Mouse (Mus musculus) myocyte (in vitro differentiated cells): ENCODE measurements around the gene Tent4a.

Experiments
- CEBPB ChIP-seq: IDR thresholded peaks from 2 replicates; pipeline ENCODE4 v1.6.1; 2011; ENCODE audit warnings: mild to moderate bottlenecking, moderate library complexity; ENCODE audit not compliant: poor library complexity, insufficient read depth, severe bottlenecking
- E2F4 ChIP-seq: IDR thresholded peaks from one replicate; pipeline ENCODE4 v1.6.1; 2011; ENCODE audit warnings: mild to moderate bottlenecking, control low read depth, moderate library complexity; ENCODE audit not compliant: insufficient read depth
- MAX ChIP-seq: IDR thresholded peaks from one replicate; pipeline ENCODE4 v1.6.1; 2011; ENCODE audit warnings: low read depth, mild to moderate bottlenecking, control low read depth
- MYOD1 ChIP-seq, 3 experiments: IDR thresholded peaks; one replicate each; pipeline ENCODE4 v1.6.1; 2011; ENCODE audit warnings: control low read depth in 2 of 3, low read depth in 2 of 3, mild to moderate bottlenecking in 2 of 3, moderate library complexity in 1 of 3; ENCODE audit not compliant: insufficient read length in 2 of 3, control insufficient read depth in 1 of 3
- MYOG ChIP-seq, 3 experiments: IDR thresholded peaks; one replicate each; pipeline ENCODE4 v1.6.1; 2011; ENCODE audit warnings: control low read depth in 2 of 3, low read depth in 2 of 3, mild to moderate bottlenecking in 2 of 3; ENCODE audit not compliant: insufficient read length in 2 of 3, control insufficient read depth in 1 of 3, insufficient read depth in 1 of 3
- POLR2A ChIP-seq: IDR thresholded peaks from one replicate; pipeline ENCODE4 v1.6.1; 2011; ENCODE audit warnings: low read depth, mild to moderate bottlenecking, control low read depth, moderate library complexity; ENCODE audit not compliant: insufficient read length
- REST ChIP-seq: IDR thresholded peaks from one replicate; pipeline ENCODE4 v1.6.1; 2011; ENCODE audit warnings: mild to moderate bottlenecking, control low read depth, moderate library complexity; ENCODE audit not compliant: insufficient read depth, insufficient read length
- SRF ChIP-seq: IDR thresholded peaks from one replicate; pipeline ENCODE4 v1.6.1; 2011; ENCODE audit warnings: low read depth; ENCODE audit not compliant: control insufficient read depth, insufficient read length
- TCF12 ChIP-seq: IDR thresholded peaks from one replicate; pipeline ENCODE4 v1.6.1; 2011; ENCODE audit warnings: mild to moderate bottlenecking, control low read depth; ENCODE audit not compliant: poor library complexity, insufficient read depth, severe bottlenecking
- USF1 ChIP-seq: IDR thresholded peaks from one replicate; pipeline ENCODE4 v1.6.1; 2011; ENCODE audit warnings: low read depth, mild to moderate bottlenecking, control low read depth, moderate library complexity

DNA sequence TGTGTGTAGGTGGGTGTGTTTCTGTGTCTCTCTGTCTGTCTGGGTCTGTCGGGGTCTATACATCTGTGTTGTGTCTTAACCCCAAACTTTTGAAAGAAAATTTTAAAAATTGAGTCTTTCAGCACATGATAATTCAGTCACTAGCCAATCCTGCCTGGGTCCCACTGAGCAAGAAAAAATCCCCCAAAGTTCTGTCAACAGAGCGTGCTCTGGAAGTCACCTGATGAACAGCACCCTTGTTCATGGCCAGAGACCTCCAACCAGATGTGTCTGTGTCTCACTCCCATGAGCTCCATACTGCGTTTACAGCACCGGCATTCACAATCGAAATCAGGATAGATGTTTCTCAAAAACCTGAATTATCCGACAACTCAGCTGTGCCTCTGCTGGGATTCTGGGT, 76.0 kb downstream of the Tent4a start:
- TF ChIP-seq USF1 (no peak), TCF12 (no peak), E2F4 (no peak), MYOD1 (IDR thresholded peaks at IDR 0.05; ENCODE audit: control insufficient read depth in 1 of 3, insufficient read length in 2 of 3, low read depth in 2 of 3) (no peak), MAX (no peak), REST (no peak), POLR2A (no peak), SRF (no peak), MYOG (IDR thresholded peaks at IDR 0.05; ENCODE audit: control insufficient read depth in 1 of 3, insufficient read depth in 1 of 3, insufficient read length in 2 of 3, low read depth in 2 of 3) (no peak), CEBPB (no peak)
